Mouse (Mus musculus) heart, adult 8-10 months (tissue): Measurements from ENCODE around the gene Ripor2. TPM values are rescaled to one million over a fixed set of nuclear protein-coding genes. Genes with fewer than 3 reads are reported as not detected.
A peak's percentile ranks its signal among the peaks of the same experiment; 100 is the strongest.

Experiments used
- DNase-seq: peaks from one replicate; pipeline ENCODE4 v3.0.0; 2022; ENCODE audit warnings: low spot score
- total RNA-seq, 4 experiments: library from RNA; stranded (reverse); gene quantifications; 2 replicates each; pipeline ENCODE4 v1.2.4; 2022

Gene Ripor2
- total RNA-seq, 4 experiments from 2014 or later, result 3.9 to 11.7 (median 8.3) TPM

- DNase-seq, result no peak
Measured at GRCm38 (mm10) chr13:24617076-24617798, 35.2 kb downstream of the Ripor2 start.

DNA sequence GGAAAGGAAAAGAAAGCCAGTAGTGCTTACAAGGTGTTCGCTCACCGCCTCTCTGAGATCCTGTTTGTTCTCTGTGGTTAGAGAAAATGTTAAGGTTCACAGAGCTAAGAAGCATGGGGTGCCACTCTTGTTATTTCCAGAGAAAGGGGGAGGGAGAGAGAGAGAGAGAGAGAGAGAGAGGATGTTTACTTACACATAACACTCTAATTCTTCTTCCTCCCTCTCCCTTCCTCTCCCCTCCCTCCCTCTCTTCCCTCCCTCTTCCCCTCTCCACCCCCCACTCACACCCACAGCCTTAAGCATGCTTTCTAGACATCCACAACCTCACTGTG lies 35.8 kb downstream of the Ripor2 start:
- DNase-seq, result no peak

- no peak for DNase-seq
Measured at GRCm38 (mm10) chr13:24619711-24620110, 37.7 kb downstream of the Ripor2 start.

- peak; percentile 77 for DNase-seq
Measured at GRCm38 (mm10) chr13:24620439-24620838, 38.5 kb downstream of the Ripor2 start.

DNA sequence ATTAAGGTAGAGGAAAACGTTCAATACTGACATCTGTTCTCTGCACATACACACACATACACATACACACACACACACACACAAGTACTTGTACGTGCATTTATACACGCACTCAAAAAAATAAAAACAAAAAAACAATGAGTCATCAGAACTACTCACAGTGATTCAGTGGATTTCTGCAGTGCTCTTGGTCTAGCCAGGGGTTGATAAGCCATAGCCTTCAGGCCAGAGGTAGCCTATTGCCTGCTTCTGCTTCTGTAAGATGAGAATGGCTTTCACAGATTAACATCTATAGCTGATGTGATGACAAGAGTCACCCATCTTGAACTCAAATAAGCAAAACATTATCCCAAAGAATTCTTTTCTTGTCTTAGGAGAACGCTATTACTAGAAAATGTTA lies 41.6 kb downstream of the Ripor2 start:
- DNase-seq, result no peak

- no peak for DNase-seq
Measured at GRCm38 (mm10) chr13:24625071-24625470, 43.1 kb downstream of the Ripor2 start.

DNA sequence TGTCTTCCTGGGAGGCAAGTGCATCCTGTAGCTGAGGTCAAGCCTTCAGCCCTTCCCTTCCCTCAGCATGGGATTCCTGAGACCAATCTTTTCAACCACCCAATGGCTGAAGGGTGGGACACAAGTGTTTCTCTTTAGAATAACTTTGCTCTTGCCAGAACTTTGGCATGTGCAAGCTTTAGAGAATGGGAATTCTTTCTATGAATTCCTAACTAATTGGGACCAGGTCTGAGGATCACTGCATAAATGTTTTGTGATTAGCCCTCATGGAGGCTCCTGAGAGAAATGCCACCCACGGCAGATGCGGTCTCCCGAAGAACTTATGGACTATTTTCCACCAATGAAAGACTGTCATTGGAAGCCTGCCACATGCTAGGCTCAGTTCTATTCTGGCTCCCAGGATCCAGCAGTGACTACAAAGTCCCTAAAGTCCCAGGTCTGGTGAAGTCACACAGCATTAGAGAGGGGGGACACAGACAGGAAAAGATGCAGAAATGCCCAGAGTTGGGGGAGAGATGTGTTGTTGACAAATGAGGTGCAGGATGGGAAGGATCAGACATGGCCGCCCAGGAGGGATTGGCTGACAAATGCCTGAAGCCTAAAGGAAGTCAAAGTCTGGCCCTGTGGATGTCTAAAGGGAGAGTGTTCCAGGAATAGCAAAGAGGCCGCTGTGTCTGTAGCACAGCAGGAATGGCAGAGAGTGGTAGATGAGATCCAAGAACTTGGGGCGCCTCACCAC lies 44.9 kb downstream of the Ripor2 start:
- no peak for DNase-seq

- DNase-seq, result no peak
Measured at GRCm38 (mm10) chr13:24628192-24628591, 46.2 kb downstream of the Ripor2 start.

- peak; percentile 62 for DNase-seq
Measured at GRCm38 (mm10) chr13:24629073-24629621, 47.2 kb downstream of the Ripor2 start.

DNA sequence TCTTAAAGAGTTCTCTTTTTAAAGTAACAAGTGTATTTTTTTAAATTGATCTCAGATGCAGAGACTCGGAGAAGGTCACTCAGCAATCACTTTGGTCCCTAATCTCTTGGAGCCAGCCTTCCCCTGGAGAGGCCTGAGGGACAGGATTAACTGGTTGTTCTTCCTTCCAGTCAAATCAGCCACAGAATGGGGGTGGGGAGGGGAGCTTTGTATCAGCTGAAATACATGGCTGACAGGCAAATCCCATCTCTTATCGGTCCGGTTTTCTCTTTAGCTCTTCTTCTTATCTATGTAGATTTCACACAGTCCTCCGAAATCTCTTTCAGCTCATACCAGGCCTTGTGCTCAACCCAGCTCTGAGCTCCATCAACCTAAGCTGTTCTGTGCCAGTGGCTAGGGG lies 48.4 kb downstream of the Ripor2 start:
- no peak for DNase-seq

GRCm38 (mm10) chr13:24632988-24633577 lies 51.1 kb downstream of the Ripor2 start:
- DNase-seq, result no peak

- DNase-seq, result no peak
Measured at GRCm38 (mm10) chr13:24634346-24635120, 52.5 kb downstream of the Ripor2 start.

DNA sequence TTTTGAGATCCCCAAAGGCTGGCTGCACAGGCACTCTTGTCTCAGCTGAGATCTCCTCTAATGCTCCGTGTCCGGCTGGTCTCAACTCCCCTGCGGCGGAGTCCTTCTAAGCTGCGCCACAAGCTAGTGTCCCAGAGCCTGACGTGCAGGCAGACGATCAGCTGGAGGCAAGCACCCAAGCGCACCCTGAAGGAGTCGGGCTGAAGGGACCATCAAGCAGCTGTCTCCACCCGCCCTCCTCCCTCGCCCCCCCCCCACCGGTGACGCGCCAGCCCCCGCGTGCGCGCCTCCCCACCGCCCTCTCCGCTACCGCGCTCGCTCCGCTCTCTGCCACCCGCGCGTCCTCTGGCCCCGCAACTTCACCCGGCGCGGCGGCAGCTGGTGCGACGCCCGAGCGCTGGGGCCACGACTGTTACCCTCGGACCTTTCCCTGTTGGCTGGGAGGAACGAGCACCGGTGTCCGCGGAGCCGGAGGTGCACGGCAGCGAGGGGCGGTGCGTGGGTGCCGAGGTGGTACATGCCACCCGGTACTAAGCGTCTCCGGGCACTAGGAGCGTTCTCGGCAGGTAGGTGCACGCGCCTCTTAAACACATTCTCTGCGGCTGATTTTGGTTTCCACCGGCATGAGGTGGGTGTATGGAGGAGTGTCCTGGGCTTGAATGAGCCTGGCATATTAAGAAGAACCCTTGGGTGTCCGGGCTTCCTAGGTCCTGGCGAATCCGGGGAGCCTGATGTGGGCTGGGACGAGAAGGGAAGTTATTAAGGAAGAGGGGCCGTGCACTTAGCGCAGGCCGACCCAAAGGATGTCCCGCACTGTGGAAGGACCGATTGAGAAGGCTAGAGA lies 56.6 kb downstream of the Ripor2 start:
- no peak for DNase-seq

GRCm38 (mm10) chr13:24639215-24640165 lies 57.5 kb downstream of the Ripor2 start:
- peak; percentile 19 for DNase-seq

DNA sequence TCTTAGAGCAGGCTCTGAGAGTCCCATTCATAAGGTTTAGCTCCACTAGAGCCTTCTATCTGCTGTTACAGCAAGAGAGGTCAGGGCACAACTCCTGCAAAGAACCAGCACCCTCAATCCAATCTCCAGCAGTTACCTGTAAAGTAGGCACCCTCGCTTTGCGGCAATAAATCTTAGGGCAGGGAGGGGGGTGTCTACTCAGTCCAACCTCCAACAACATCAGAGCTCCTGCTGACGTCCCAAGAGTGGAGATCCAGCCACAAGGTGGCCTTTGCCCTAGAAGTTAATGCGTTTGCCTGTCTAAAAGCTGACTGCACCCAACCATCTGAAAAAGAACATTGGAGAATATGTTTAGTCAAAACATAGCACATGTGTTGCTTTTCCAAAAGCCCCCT lies 58.2 kb downstream of the Ripor2 start:
- DNase-seq, result no peak

DNA sequence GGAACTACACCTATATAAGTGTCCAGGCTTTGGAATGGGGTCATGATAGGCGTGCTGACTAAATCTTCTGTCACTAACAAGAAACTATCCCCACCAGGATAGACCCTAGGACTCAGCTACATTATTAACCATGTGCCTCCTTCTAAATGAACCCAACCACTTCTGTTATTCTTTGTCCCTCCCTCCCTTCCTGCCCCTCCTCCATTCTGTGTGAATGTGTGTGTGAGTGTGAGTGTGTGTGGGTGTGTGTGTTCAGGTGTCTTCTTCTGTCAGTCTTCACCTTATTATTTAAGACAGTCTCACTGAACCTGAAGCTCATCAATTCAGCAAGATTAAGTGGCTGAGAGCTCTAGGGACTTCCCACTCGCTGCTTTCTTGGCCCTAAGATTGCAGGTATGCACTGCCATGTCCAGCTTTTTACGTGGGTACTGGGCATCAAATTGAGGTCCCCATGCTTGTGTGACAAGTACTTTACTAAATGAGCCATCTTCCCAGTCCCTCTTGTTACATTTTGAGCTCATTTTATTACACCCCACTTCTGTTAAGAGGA lies 58.9 kb downstream of the Ripor2 start:
- no peak for DNase-seq

GRCm38 (mm10) chr13:24641491-24642430 lies 59.8 kb downstream of the Ripor2 start:
- DNase-seq, result no peak

DNA sequence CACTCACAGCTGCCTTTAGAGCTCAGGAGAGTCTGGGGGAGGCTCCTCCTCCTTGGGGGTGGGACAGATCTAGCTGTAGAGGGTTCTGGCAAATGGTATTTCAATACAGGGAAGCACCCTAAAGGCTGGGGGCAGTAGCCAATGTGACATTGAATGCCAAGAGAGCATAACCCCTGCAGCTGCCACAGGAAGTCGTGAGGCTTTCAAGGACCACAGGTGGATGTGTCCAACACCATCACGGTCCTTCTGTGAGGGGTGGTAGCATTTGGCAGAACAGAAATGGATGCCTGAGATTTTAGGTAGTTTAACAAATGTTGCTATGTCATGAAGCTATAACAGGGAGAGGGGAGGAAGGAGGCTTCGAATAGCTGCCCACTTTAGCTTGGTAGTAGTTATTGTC lies 63.2 kb downstream of the Ripor2 start:
- no peak for DNase-seq
